Mouse (Mus musculus): ENCODE measurements around the gene Nwd1. TPM values are rescaled to one million over a fixed set of nuclear protein-coding genes. Genes with fewer than 3 reads are reported as not detected.

The Nwd1 gene
- polyA plus RNA-seq, 1 experiment from 2014 or later = 0.02 TPM

DNA sequence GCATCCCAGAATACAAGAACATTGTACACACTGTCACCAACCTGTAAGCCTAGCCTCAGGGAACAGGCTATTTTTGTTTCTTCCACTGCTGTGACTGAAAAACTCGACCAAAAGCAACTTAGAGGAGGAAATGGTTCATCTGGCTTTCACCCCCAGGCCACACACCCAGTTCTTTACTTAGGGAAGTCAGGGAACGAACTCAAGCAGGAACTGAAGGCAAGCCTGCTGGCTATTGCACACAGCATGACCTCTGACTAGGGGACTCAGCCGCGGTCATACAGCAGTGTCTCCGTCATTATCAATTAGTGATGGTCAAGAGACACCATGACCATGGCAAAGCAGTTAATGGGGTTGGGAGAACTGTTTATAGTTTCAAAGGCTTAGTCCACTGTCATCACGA is 66.1 kb downstream of the Nwd1 start:
- Histone ChIP-seq H3K27ac (replicated peaks) (no peak overlapping the region), H3K27me3 (ENCODE audit: control insufficient read depth, insufficient read depth, low read length) (no peaks in the 10 kb centered on the region), H3K9me3 (ENCODE audit: control insufficient read depth, low read length) (no peaks in the 10 kb centered on the region), H3K36me3 (ENCODE audit: control insufficient read depth, insufficient read depth, low read length) (no peaks in the 10 kb centered on the region), H3K4me2 (replicated peaks; ENCODE audit: low read depth) (no peak overlapping the region), H3K9ac (ENCODE audit: low read length) (no peak overlapping the region), H3K4me1 (replicated peaks; ENCODE audit: control insufficient read depth, insufficient read depth) (no peaks in the 10 kb centered on the region), H3K4me3 (ENCODE audit: low read depth, low read length) (no peak overlapping the region)
- WGBS = 63% methylated on average over 6 of the region's 6 CpGs
- DNase-seq (ENCODE audit: low spot score) = no peak
- no peak for ATAC-seq (ENCODE audit: low FRiP score, low TSS enrichment)
- TF ChIP-seq CTCF (IDR thresholded peaks at IDR 0.05; ENCODE audit: low read depth) (no peak), EP300 (optimal IDR thresholded peaks at IDR 0.05) (no peak)

DNA sequence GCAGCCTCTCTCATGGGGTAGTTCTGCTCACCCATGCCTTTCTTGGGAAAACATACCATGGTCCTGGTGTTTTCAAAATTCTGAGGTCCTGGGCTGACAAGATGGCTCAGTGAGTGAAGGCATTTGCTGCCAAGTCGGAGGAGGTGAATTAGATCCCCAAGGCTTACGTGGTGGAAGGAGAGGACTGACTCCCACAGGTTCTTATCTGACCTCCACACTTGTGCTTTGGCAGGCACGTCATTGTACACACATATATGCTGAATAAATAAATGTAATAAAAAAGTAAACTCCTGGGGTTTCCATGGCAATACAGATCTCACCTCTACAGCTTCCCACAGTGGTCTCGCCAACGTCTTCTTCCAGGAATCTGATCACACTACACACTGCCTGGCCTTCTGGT is 70.1 kb downstream of the Nwd1 start:
- no peak for TF ChIP-seq EP300 (optimal IDR thresholded peaks at IDR 0.05)
- TF ChIP-seq CTCF (IDR thresholded peaks at IDR 0.05; ENCODE audit: low read depth) = no peak
- no peak overlapping the region for H3K27ac ChIP-seq (replicated peaks)
- H3K36me3 ChIP-seq (ENCODE audit: control insufficient read depth, insufficient read depth, low read length) = no peaks in the 10 kb centered on the region
- no peaks in the 10 kb centered on the region for H3K4me1 ChIP-seq (replicated peaks; ENCODE audit: control insufficient read depth, insufficient read depth)
- no peak overlapping the region for H3K4me3 ChIP-seq (ENCODE audit: low read depth, low read length)
- no peaks in the 10 kb centered on the region for H3K27me3 ChIP-seq (ENCODE audit: control insufficient read depth, insufficient read depth, low read length)
- peak; percentile 29; the same call in 1 of the 2 replicates for ATAC-seq (ENCODE audit: low FRiP score, low TSS enrichment)
- no peaks in the 10 kb centered on the region for H3K9me3 ChIP-seq (ENCODE audit: control insufficient read depth, low read length)
- 62% methylated on average over 5 of the region's 5 CpGs for WGBS
- no peak overlapping the region for H3K4me2 ChIP-seq (replicated peaks; ENCODE audit: low read depth)
- DNase-seq (ENCODE audit: low spot score) = no peak
- no peak overlapping the region for H3K9ac ChIP-seq (ENCODE audit: low read length)

DNA sequence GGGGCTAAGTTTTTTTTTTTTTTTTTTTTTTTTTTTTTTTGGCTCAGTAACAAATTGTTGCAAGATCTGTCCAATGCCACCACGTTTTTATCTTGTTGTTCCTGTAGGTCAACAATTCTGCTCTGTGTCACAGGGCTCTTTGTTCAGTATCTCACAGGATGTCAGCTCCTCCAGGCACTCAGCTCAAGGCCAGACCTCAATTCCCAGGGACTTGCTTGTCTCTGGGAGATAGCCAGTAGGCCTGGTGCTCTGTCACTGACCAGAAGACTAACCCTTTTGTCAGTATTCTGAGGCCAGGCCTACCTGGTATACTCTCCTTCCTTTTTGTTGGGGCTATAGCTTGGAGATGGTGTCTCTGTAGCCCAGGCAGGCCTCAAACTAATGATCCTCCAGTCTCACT is 74.0 kb downstream of the Nwd1 start:
- no peak for TF ChIP-seq CTCF (IDR thresholded peaks at IDR 0.05; ENCODE audit: low read depth)
- TF ChIP-seq EP300 (optimal IDR thresholded peaks at IDR 0.05) = no peak

DNA sequence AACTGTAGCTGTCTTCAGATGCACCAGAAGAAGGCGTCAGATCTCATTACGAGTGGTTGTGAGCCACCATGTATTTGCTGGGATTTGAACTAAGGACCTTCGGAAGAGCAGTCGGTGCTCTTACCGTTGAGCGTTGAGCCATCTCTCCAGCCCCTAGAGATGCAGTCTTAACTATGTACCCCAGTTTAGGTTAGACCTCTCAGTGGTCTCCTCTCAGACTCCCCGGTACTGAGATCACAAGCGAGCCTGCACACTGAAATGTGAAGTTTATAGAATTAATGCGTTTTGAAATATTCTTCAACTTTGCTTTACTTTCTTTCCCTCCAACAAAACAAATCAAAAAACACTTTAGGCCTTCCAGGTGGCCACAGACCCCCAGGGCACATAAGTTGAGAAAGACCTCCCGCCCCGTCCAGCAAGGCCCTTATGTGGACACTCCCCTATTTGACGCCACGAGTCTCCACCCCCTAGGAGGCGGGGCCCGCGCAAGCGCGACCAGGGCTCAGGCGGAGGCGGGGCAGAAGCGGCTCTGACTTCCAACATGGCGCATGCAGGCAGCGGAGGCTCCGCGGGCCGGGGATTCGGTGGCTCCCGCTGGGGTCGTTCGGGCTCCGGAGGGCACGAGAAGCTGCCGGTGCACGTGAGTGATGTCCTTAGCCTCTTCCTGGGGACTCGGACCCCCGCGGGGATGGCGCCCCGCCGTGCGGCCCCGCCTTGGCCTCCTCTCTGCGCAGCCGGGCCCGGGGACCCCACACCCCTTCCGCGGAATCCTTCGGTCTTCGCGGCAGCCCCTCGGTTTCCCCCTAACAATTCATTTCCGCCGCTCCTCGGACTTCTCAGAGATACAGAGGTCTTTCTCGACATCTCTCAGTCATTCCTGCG is 76.5 kb downstream of the Nwd1 start, which contains the start of gene Sin3b:
Gene Sin3b (plus strand): TSS at position 517 of the 882 bp plus-strand sequence.
- DNase-seq (ENCODE audit: low spot score) (peak; percentile 96), ATAC-seq (ENCODE audit: low FRiP score, low TSS enrichment) (peak; percentile 98)
- Histone ChIP-seq H3K4me2 (replicated peaks; ENCODE audit: low read depth) (peak within 1 kb of the TSS; percentile 59), H3K9ac (ENCODE audit: low read length) (peak within 1 kb of the TSS; percentile 97), H3K27ac (replicated peaks) (0 out of 2 replicates have a peak within 1 kb of the TSS, but pooled peaks have one; percentile 53), H3K4me3 (ENCODE audit: low read depth, low read length) (peak within 1 kb of the TSS; percentile 95), H3K9me3 (ENCODE audit: control insufficient read depth, low read length) (no peaks in the 10 kb centered on the region), H3K36me3 (ENCODE audit: control insufficient read depth, insufficient read depth, low read length) (peaks cover 20% of the 10 kb centered on the region), H3K4me1 (replicated peaks; ENCODE audit: control insufficient read depth, insufficient read depth) (no peaks in the 10 kb centered on the region), H3K27me3 (ENCODE audit: control insufficient read depth, insufficient read depth, low read length) (no peaks in the 10 kb centered on the region)
- TF ChIP-seq EP300 (optimal IDR thresholded peaks at IDR 0.05) = no peak
- TF ChIP-seq CTCF (IDR thresholded peaks at IDR 0.05; ENCODE audit: low read depth) = peak; percentile 13; the same call in 1 of the 2 replicates
- 14% methylated on average over 56 of the region's 56 CpGs for WGBS

More for the DNA sequence above, 74.0 kb downstream of the Nwd1 start:
- ATAC-seq (ENCODE audit: low FRiP score, low TSS enrichment) (no peak), DNase-seq (ENCODE audit: low spot score) (no peak)
- H3K36me3 ChIP-seq (ENCODE audit: control insufficient read depth, insufficient read depth, low read length) = peaks cover 5% of the 10 kb centered on the region; the same call in 1 of the 2 replicates
- H3K4me3 ChIP-seq (ENCODE audit: low read depth, low read length) = no peak overlapping the region
- no peaks in the 10 kb centered on the region for H3K27me3 ChIP-seq (ENCODE audit: control insufficient read depth, insufficient read depth, low read length)
- H3K9ac ChIP-seq (ENCODE audit: low read length) = no peak overlapping the region
- no peak overlapping the region for H3K4me2 ChIP-seq (replicated peaks; ENCODE audit: low read depth)
- no peaks in the 10 kb centered on the region for H3K9me3 ChIP-seq (ENCODE audit: control insufficient read depth, low read length)
- H3K4me1 ChIP-seq (replicated peaks; ENCODE audit: control insufficient read depth, insufficient read depth) = no peaks in the 10 kb centered on the region
- H3K27ac ChIP-seq (replicated peaks) = no peak overlapping the region
- WGBS = 16% methylated on average over 1 of the region's 1 CpGs

DNA sequence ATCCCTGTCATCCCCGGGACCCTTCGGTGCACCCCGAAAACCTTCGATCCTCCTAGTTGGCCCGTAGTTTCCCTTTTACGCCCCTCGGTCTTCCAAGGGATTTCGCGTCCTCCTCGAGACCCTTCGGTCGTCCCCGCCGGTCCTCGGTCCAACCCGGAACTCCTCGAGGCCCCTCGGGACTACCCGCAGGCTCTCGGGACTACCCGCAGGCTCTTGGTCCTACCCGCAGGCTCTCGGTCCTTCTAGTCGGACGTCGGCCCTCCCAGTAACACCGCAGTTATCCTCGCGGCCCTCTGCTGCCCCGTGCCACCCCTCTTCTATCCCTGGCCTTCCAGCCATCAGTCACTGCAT is 77.1 kb downstream of the Nwd1 start:
- Histone ChIP-seq H3K36me3 (ENCODE audit: control insufficient read depth, insufficient read depth, low read length) (peaks cover 22% of the 10 kb centered on the region), H3K4me2 (replicated peaks; ENCODE audit: low read depth) (peak overlapping the region; percentile 59), H3K27ac (replicated peaks) (no peak overlapping the region), H3K9ac (ENCODE audit: low read length) (peak overlapping the region; percentile 97), H3K4me1 (replicated peaks; ENCODE audit: control insufficient read depth, insufficient read depth) (no peaks in the 10 kb centered on the region), H3K27me3 (ENCODE audit: control insufficient read depth, insufficient read depth, low read length) (no peaks in the 10 kb centered on the region), H3K4me3 (ENCODE audit: low read depth, low read length) (peak overlapping the region; percentile 95), H3K9me3 (ENCODE audit: control insufficient read depth, low read length) (no peaks in the 10 kb centered on the region)
- ATAC-seq (ENCODE audit: low FRiP score, low TSS enrichment) (peak; percentile 37; the same call in 1 of the 2 replicates), DNase-seq (ENCODE audit: low spot score) (peak; percentile 53)
- 0% methylated on average over 30 of the region's 30 CpGs for WGBS
- TF ChIP-seq EP300 (optimal IDR thresholded peaks at IDR 0.05) (no peak), CTCF (IDR thresholded peaks at IDR 0.05; ENCODE audit: low read depth) (no peak)

DNA sequence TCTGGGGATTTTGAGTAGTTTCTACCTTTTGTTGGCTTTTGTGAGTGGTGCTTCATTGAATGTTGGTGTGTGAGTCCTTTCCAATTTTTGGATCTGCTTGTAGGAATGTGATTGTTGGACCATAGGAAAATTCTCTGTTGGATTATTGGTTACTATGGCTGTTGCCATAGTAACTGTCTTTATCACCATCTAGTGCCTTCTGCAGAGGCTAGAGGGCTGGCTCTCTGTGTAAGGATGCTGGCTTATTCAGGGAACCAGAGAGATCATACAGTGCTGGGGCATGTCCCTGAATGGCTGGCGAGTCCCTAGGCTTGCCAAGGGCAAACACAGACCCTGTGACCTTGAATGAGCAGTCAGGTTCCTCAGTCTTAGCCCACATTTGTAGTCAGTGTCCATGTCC is 82.1 kb downstream of the Nwd1 start:
- H3K27ac ChIP-seq (replicated peaks) = no peak overlapping the region
- H3K4me3 ChIP-seq (ENCODE audit: low read depth, low read length) = no peak overlapping the region
- peaks cover 45% of the 10 kb centered on the region for H3K36me3 ChIP-seq (ENCODE audit: control insufficient read depth, insufficient read depth, low read length)
- H3K9me3 ChIP-seq (ENCODE audit: control insufficient read depth, low read length) = no peaks in the 10 kb centered on the region
- ATAC-seq (ENCODE audit: low FRiP score, low TSS enrichment) (no peak), DNase-seq (ENCODE audit: low spot score) (no peak)
- no peak overlapping the region for H3K9ac ChIP-seq (ENCODE audit: low read length)
- WGBS = 86% methylated on average over 1 of the region's 1 CpGs
- TF ChIP-seq CTCF (IDR thresholded peaks at IDR 0.05; ENCODE audit: low read depth) = no peak
- H3K4me2 ChIP-seq (replicated peaks; ENCODE audit: low read depth) = no peak overlapping the region
- no peaks in the 10 kb centered on the region for H3K4me1 ChIP-seq (replicated peaks; ENCODE audit: control insufficient read depth, insufficient read depth)
- no peaks in the 10 kb centered on the region for H3K27me3 ChIP-seq (ENCODE audit: control insufficient read depth, insufficient read depth, low read length)

Measured in stomach, postnatal 0 days (tissue).